Mouse (Mus musculus) E14TG2a.4 (cell line): ENCODE data around the gene Hmga2.
"Not testable (repeated sequence)": the region's sequence is repeated elsewhere in the genome, so short reads cannot be mapped to it uniquely, and the experiment has no call there.

ENCODE experiments used
- H3K27me3 ChIP-seq: 2 replicates; pipeline ENCODE4 v1.6.1; 2014; ENCODE audit warnings: low read length, control low read depth; ENCODE audit not compliant: insufficient read depth
- H3K36me3 ChIP-seq: 2 replicates; pipeline ENCODE4 v1.6.1; 2014; ENCODE audit warnings: low read length, control low read depth; ENCODE audit not compliant: insufficient read depth
- H3K4me1 ChIP-seq: replicated peaks from 2 replicates; pipeline ENCODE4 v1.6.1; 2014; ENCODE audit warnings: low read depth, low read length, control low read depth
- H3K4me3 ChIP-seq: replicated peaks from 2 replicates; pipeline ENCODE4 v1.5.1; 2014; ENCODE audit warnings: mild to moderate bottlenecking, low read length
- H3K9me3 ChIP-seq: 2 replicates; pipeline ENCODE4 v1.6.1; 2014; ENCODE audit warnings: low read length, control low read depth
- CTCF ChIP-seq: conservative IDR thresholded peaks from 2 replicates; pipeline ENCODE4 v1.5.1; 2014; ENCODE audit warnings: low read length
- NANOG ChIP-seq: IDR thresholded peaks from 2 replicates; pipeline ENCODE4 v1.6.1; 2014; ENCODE audit warnings: borderline replicate concordance, low read length, mixed read lengths
- POU5F1 ChIP-seq: IDR thresholded peaks from 2 replicates; pipeline ENCODE4 v1.6.1; 2014; ENCODE audit warnings: low read length, borderline replicate concordance

Gene Hmga2

DNA sequence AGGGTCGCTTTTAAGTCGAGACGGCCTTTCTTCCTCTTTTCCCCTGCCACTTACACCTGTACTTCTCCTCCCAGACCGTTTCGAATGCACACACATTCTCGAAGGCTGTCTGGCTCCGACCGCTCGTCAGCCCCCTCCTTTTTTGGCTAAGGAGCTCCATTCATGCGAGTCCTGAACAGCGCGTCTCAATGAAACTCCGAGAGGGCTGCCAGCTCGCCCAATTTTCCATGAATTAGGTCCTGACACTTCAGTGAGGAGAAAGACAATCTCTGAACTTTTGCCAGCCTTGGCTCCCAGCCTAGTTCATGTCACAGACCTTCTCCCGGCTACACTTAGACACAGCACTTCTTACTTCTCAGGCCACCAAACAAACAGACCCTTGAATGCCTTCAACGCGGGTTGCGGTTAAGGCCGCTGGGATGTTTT is 98.9 kb downstream of the Hmga2 start:
- H3K27me3 ChIP-seq, result peaks cover 33% of the 10 kb centered on the region
- no peak overlapping the region for H3K4me3 ChIP-seq
- TF ChIP-seq CTCF (no peak), NANOG (no peak), POU5F1 (no peak)
- peaks cover 16% of the 10 kb centered on the region for H3K4me1 ChIP-seq
- no peaks in the 10 kb centered on the region for H3K36me3 ChIP-seq
- H3K9me3 ChIP-seq, result no peaks in the 10 kb centered on the region

DNA sequence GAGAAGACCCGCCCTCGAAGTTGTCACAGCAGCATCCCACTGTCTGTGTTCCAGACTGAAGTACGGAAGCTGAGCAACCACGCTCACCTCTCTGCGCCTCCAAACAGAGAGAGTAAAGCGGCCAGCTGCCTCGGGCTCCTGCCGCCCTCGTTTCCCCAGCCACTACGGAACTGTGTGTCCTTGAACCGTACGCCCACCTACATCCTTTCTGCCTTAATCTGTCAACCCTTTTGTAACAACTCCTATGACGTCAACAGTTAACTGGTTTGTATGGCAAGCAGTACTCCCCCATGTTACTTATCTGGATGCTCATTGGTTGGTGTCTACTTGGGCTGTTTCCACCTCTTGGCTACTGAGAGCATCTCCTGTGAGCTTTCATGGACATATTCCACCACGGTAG is 100.8 kb downstream of the Hmga2 start:
- Histone ChIP-seq H3K36me3 (no peaks in the 10 kb centered on the region), H3K4me1 (peaks cover 16% of the 10 kb centered on the region)
- TF ChIP-seq POU5F1 (no peak), NANOG (no peak), CTCF (no peak)

DNA sequence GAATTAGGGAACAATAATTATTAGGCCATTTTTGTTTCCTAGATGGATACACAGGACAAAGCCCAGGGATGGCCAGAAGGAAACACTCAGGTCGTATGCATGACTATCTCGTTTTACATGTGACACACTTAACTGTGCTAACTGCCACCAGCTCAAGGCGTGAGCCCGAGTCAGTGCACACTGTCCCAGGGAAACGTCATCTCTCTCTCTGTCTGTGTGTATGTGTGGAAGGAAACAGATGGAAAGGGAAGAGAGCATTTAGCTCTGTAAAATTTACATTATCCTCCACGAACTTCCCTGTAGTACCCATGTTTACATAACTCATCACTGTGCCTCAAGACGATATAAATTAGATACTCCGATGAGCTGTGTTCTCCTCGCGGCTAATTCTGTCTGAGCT is 105.1 kb downstream of the Hmga2 start:
- peaks cover 8% of the 10 kb centered on the region for H3K27me3 ChIP-seq
- H3K4me3 ChIP-seq, result no peak overlapping the region
- no peaks in the 10 kb centered on the region for H3K9me3 ChIP-seq
- no peaks in the 10 kb centered on the region for H3K36me3 ChIP-seq
- H3K4me1 ChIP-seq, result peaks cover 10% of the 10 kb centered on the region
- TF ChIP-seq CTCF (no peak), POU5F1 (no peak), NANOG (no peak)

More for the DNA sequence above, 100.8 kb downstream of the Hmga2 start:
- Histone ChIP-seq H3K9me3 (no peaks in the 10 kb centered on the region), H3K4me3 (no peak overlapping the region), H3K27me3 (peaks cover 30% of the 10 kb centered on the region)

DNA sequence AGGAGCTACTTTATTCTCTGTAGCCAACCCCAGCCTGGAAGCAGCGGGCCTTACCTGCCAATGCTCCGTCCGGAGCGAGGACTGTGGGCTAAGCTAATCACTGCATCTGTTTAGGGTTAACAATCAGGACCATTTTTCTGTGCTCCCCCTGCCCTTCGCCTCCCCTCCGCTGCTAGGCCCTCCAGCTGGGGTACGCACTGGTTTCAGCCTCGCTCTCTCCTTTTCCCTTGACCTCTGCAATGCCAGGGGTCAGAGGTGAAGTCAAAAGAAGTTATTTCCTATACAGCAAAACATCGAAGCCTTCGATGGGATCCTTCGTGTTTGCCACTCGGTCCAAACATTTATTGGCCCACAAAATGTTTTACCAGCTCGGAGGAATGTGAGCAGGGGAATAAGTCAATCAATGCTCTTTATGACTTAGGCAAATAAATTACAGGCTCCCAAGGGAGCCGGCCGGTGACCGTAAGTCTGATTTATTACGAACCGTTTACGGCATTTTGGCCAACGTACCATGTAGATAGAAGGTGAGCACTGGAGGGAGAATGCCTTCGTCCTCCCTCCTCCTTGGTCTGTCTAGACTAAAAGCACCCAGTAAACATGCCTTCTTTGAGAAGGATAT is 107.0 kb downstream of the Hmga2 start:
- Histone ChIP-seq H3K4me3 (no peak overlapping the region), H3K27me3 (peaks cover 4% of the 10 kb centered on the region), H3K4me1 (peaks cover 3% of the 10 kb centered on the region), H3K9me3 (no peaks in the 10 kb centered on the region), H3K36me3 (no peaks in the 10 kb centered on the region)
- TF ChIP-seq CTCF (no peak), NANOG (no peak), POU5F1 (no peak)

DNA sequence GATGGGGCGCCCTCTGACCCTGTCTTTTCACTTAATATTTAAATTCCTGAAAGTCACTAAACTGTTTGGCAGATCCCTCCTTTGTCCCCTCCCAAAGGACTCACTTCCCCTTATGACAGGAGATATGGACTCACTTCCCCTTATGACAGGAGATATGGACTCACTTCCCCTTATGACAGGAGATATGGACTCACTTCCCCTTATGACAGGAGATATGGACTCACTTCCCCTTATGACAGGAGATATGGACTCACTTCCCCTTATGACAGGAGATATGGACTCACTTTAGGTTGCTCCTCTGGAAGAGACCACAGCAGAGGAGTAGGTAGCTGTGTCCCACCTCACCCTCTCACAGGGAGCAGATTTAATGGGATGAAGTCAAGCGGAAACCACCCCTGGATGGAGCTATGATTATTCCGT is 110.1 kb downstream of the Hmga2 start:
- not testable (repeated sequence) for H3K4me1 ChIP-seq, H3K27me3 ChIP-seq, H3K36me3 ChIP-seq, H3K9me3 ChIP-seq, H3K4me3 ChIP-seq

DNA sequence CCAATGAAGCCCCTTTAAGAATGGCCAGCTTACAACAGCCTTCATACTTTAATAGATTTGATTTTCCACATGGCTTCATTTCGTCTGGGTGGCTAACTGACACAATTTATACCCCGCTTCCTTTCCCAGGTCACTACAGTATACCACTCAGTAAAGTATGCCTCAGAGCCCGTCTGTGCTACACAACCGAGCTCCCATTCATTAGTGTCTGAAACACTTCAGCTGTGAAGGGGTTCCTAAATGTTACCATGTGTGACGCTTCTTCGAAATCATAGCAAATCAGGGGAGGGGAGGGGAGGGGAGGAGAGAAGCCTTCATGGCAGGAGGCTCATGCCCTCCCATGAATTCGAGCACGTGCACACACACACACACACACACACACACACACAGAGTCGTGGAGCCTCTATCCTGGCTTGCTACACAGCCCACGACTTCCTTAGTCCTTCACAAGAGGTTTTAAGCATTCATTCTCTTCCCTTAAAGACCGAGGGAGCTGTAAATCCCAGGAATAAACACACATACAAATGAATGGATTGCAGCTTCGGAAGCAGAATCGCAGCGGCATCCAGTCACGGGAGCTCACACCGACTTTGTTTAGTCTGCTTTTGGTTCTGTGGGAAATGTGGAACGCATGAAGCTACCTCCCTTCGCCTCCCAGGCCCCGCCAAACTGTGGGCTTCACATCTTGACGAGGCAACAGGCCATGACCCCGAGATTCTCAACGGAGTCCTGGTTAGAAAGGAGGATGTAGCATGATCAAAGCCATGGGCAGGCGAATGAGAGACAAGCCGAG is 110.7 kb downstream of the Hmga2 start:
- peaks cover 5% of the 10 kb centered on the region for H3K4me1 ChIP-seq
- no peak overlapping the region for H3K4me3 ChIP-seq
- peaks cover 4% of the 10 kb centered on the region for H3K27me3 ChIP-seq
- H3K9me3 ChIP-seq, result no peaks in the 10 kb centered on the region
- H3K36me3 ChIP-seq, result no peaks in the 10 kb centered on the region
- TF ChIP-seq CTCF (no peak), POU5F1 (no peak), NANOG (no peak)

DNA sequence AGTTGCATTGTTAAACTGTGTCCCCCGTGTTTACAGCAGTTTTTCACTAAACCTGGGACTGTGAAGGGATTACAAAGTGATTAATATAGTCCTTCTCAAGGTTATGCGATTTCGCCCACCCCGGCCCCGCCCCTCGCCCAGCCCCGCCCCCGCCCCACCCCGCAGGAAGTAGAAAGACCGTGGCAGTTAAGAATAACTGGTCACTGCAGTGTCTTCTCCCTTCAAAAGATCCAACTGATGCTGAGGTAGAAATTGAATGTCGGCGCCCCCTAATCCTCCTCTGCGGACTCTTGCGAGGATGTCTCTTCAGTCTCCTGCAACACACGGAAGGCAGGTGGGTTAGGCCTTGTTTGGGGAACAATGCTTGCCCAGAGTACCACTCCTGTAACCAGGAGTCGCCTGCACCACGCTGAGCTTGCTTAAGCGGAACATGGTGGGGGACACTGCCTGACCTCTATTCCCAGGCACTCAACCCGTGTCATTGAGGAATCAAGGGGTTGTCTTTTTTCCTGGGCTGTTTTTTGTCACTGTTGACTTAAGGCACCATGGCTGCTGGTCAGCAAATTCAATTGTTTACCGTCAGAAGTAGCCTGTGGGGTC is 112.2 kb downstream of the Hmga2 start:
- TF ChIP-seq CTCF (no peak), NANOG (no peak), POU5F1 (no peak)
- Histone ChIP-seq H3K4me1 (peaks cover 5% of the 10 kb centered on the region), H3K27me3 (peaks cover 4% of the 10 kb centered on the region; the same call in 1 of the 2 replicates), H3K36me3 (no peaks in the 10 kb centered on the region), H3K9me3 (no peaks in the 10 kb centered on the region), H3K4me3 (no peak overlapping the region)

DNA sequence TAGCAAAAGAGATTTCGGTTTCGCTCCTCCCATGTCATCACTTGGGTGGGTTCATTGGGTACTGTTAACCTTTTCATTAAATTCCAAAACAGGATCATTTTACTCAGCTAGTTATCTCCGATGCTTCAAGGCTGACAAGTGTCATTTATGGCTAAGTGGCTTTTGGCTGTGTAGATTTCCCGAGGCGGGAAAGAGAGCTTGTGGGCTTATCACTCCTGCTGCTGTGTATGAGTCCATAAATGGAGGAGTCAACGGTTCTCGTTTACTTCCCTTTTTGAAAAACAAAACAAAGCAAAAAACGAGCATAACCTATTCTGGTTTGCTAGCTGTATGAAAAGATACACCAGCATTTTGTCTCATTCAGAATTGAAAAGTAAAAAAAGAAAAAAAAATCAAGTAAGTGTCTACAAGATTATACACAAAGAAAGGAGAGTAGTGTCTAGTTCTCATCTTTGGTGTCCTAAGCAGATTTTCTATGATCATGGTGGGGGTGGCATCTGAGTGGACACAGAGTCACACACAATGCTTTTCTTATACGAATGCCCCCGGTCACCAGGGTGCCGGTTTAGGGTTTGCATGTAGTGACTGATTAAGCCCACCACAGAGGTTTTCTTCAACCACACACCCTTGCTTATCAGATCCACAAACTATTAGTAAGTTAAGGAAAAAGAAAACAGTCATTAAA is 112.8 kb downstream of the Hmga2 start:
- not testable (repeated sequence) for H3K27me3 ChIP-seq, H3K4me3 ChIP-seq, H3K36me3 ChIP-seq, H3K4me1 ChIP-seq, H3K9me3 ChIP-seq
